Mouse (Mus musculus) liver, adult 2 months (tissue): ENCODE results near the gene Stap2.

Experiments used
- CTCF ChIP-seq: fragments of 200-500 bp; IDR thresholded peaks from 2 replicates; pipeline ENCODE4 v1.5.1; 2011; ENCODE audit warnings: low read depth, low read length, control low read depth
- POLR2A ChIP-seq: fragments of 200-500 bp; IDR thresholded peaks from 2 replicates; pipeline ENCODE4 v1.6.1; 2011; ENCODE audit warnings: low read length, control low read depth; ENCODE audit not compliant: insufficient read depth; ENCODE audit errors: extremely low read depth

DNA sequence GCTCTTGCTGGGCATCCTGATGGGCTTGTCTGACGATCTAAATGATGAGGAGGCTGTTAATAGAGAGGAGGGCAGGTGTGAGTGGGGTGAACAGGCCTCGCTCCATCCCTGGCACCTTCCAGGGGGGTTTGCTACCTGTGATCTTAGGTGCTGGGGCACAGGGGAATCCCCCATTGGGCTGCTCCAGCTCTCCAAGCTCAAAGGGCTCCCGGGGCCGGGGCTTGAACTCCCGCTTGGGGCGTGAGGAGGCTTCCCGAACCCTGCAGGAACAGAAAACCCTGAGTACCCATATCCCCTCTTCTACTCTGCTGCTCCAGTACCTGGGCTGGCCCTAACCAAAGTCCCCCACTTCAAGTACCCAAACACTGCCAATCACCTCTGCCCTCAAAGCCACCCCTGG, 12.5 kb upstream of the Stap2 start:
- TF ChIP-seq POLR2A (no peak), CTCF (no peak)
